Mouse (Mus musculus): ENCODE measurements around the gene Nod2.

DNA sequence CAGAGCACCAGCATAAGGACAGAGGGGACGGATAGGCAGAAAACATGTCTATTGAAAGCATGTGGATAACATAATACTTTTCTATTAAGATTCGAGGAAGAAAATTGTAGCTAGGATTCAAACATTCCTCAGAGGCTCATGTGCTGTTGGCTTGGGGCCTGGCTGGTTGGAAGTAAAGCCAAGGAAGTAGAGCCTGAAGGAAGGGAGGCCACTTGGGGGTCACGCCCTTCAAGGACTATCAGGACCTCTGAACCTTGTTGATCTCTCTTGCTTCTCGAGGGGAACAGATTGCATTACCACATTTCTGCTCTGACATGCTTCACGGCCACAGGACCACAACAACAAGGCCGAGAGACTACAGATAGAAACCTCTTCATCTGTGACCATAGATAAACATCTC is 42.0 kb downstream of the Nod2 start:
- no peak for TF ChIP-seq CTCF (conservative IDR thresholded peaks at IDR 0.05; ENCODE audit: low read length)
- TF ChIP-seq POU5F1 (IDR thresholded peaks at IDR 0.05; ENCODE audit: borderline replicate concordance, low read length) = no peak

Measured in E14TG2a.4 (cell line).